Mouse (Mus musculus) limb, embryonic 12.5 days (tissue): Measurements from ENCODE around the gene Satl1. TPM values are rescaled to one million over a fixed set of nuclear protein-coding genes. Genes with fewer than 3 reads are reported as not detected.

Experiments
- polyA plus RNA-seq: library from polyadenylated mRNA; unstranded; fragments of >200 nt; fragmentation: Nextera tagmentation; extraction: Ambion mirVana; gene quantifications from 2 replicates; pipeline ENCODE4 v1.2.1, GENCODE M21; 2016

Satl1 gene
- polyA plus RNA-seq, 1 experiment from 2014 or later: not detected

Other genes starting within 250 kb of the Satl1 start
- not detected in 2 replicates for gene 4933403O08Rik, start 167.7 kb downstream of the Satl1 start, polyA plus RNA-seq
- gene Apool, start 95.4 kb downstream of the Satl1 start, polyA plus RNA-seq: 71.0 and 72.6 TPM in 2 replicates
- not detected in 2 replicates for gene 2010106E10Rik, start 88.5 kb upstream of the Satl1 start, polyA plus RNA-seq
- 19.3 and 21.9 TPM in 2 replicates for gene Zfp711, start 193.7 kb upstream of the Satl1 start, polyA plus RNA-seq